Mouse (Mus musculus) cerebellum, adult (tissue): ENCODE measurements around the gene Krt84.
"Not testable (repeated sequence)": the region's sequence is repeated elsewhere in the genome, so short reads cannot be mapped to it uniquely, and the experiment has no call there.

Experiments used
- ATAC-seq: cut with Nextera tagmentation; 2 replicates; pipeline ENCODE4 v1.9.2; 2017; ENCODE audit warnings: mild to moderate bottlenecking, moderate library complexity, mixed read lengths; ENCODE audit not compliant: insufficient number of reproducible peaks, low FRiP score, low TSS enrichment

Krt84 gene

GRCm38 (mm10) chr15:101532720-101533119, at the start of gene Krt84:
TSS of gene Krt84 (minus strand) at chr15:101532820.
- ATAC-seq: no peak

GRCm38 (mm10) chr15:101581701-101582100, 49.1 kb upstream of the Krt84 start:
- ATAC-seq: no peak

- ATAC-seq: no peak
These were observed 42.9 kb upstream of the Krt84 start for GRCm38 (mm10) chr15:101575506-101575905.

- no peak for ATAC-seq
These were observed 41.3 kb upstream of the Krt84 start, which contains the start of gene Krt75 for GRCm38 (mm10) chr15:101573796-101574345. TSS of gene Krt75 (minus strand) at chr15:101573904.

GRCm38 (mm10) chr15:101567780-101568179, 35.2 kb upstream of the Krt84 start:
- ATAC-seq: no peak

GRCm38 (mm10) chr15:101562850-101563249, 30.2 kb upstream of the Krt84 start, which contains the start of gene Krt90:
TSS of gene Krt90 (minus strand) at chr15:101562950.
- no peak for ATAC-seq

GRCm38 (mm10) chr15:101558034-101558646, 25.5 kb upstream of the Krt84 start:
- ATAC-seq: no peak

GRCm38 (mm10) chr15:101553169-101553568, 20.5 kb upstream of the Krt84 start:
- ATAC-seq: no peak

GRCm38 (mm10) chr15:101552188-101552587, 19.6 kb upstream of the Krt84 start:
- ATAC-seq: no peak

GRCm38 (mm10) chr15:101550567-101550966, 17.9 kb upstream of the Krt84 start, which contains the start of gene Krt82:
TSS of gene Krt82 (minus strand) at chr15:101550667.
- no peak for ATAC-seq

- no peak for ATAC-seq
These were observed 11.9 kb upstream of the Krt84 start for GRCm38 (mm10) chr15:101544478-101544877.

- no peak for ATAC-seq
These were observed 9.9 kb upstream of the Krt84 start for GRCm38 (mm10) chr15:101542543-101542942.

GRCm38 (mm10) chr15:101538580-101538900, 5.9 kb upstream of the Krt84 start:
- no peak for ATAC-seq

GRCm38 (mm10) chr15:101537864-101538579, 5.4 kb upstream of the Krt84 start:
- ATAC-seq: no peak

GRCm38 (mm10) chr15:101536054-101536850, 3.6 kb upstream of the Krt84 start:
- no peak for ATAC-seq

GRCm38 (mm10) chr15:101522556-101523232, 9.9 kb downstream of the Krt84 start:
- ATAC-seq: no peak

GRCm38 (mm10) chr15:101519792-101520191, 12.8 kb downstream of the Krt84 start:
- no peak for ATAC-seq

- ATAC-seq: not testable (repeated sequence)
These were observed 15.5 kb downstream of the Krt84 start, which contains the start of gene Gm49425 for GRCm38 (mm10) chr15:101517161-101517560. TSS of gene Gm49425 (minus strand) at chr15:101517261.

GRCm38 (mm10) chr15:101508247-101508646, 24.4 kb downstream of the Krt84 start:
- no peak for ATAC-seq
